Mouse (Mus musculus) left cerebral cortex, adult 18-20 months (tissue): ENCODE measurements around the gene Ap1s3. TPM values are rescaled to one million over a fixed set of nuclear protein-coding genes. Genes with fewer than 3 reads are reported as not detected.

Experiments
- DNase-seq, 2 experiments: peaks; one replicate each; pipeline ENCODE4 v3.0.0; 2021 to 2022; ENCODE audit warnings: low spot score in 2 of 2, mixed read lengths in 1 of 2
- total RNA-seq, 2 experiments: library from RNA; stranded (reverse); gene quantifications; 2 replicates each; pipeline ENCODE4 v1.2.3; 2021

Ap1s3 gene
- total RNA-seq, 2 experiments from 2014 or later: 2.9 to 5.3 TPM

GRCm38 (mm10) chr1:79598385-79599178 is 73.2 kb downstream of the Ap1s3 start:
- no peak for DNase-seq

GRCm38 (mm10) chr1:79592721-79593277 is 79.0 kb downstream of the Ap1s3 start:
- no peak for DNase-seq

- DNase-seq: no peak
These were observed 80.7 kb downstream of the Ap1s3 start for GRCm38 (mm10) chr1:79591091-79591490.

- DNase-seq: peak in 1 of 2 experiments; percentile 5
These were observed 81.6 kb downstream of the Ap1s3 start for GRCm38 (mm10) chr1:79589971-79590763.

- DNase-seq: no peak
These were observed 82.3 kb downstream of the Ap1s3 start for GRCm38 (mm10) chr1:79589424-79589823.

GRCm38 (mm10) chr1:79581136-79581679 is 90.6 kb downstream of the Ap1s3 start:
- peak; percentile 75 to 79 for DNase-seq

- DNase-seq: no peak
These were observed 94.4 kb downstream of the Ap1s3 start for GRCm38 (mm10) chr1:79577357-79577756.

- no peak for DNase-seq
These were observed 99.9 kb downstream of the Ap1s3 start for GRCm38 (mm10) chr1:79571912-79572311.

GRCm38 (mm10) chr1:79571126-79571525 is 100.6 kb downstream of the Ap1s3 start:
- DNase-seq: no peak

- no peak for DNase-seq
These were observed 110.6 kb downstream of the Ap1s3 start for GRCm38 (mm10) chr1:79561186-79561585.

Other genes with a start within 250 kb of the Ap1s3 start
- 100 to 1,000 TPM; 238 to 246 TPM for gene Scg2, start 231.9 kb downstream of the Ap1s3 start, total RNA-seq
- 10 to 100 TPM; 29.3 to 33.2 TPM for gene Mrpl44, start 104.0 kb upstream of the Ap1s3 start, total RNA-seq
- 10 to 100 TPM; 39.1 to 43.4 TPM for gene Wdfy1, start 104.2 kb upstream of the Ap1s3 start, total RNA-seq
- gene Serpine2, start 189.2 kb upstream of the Ap1s3 start, total RNA-seq: 100 to 1,000 TPM; 128 to 135 TPM